Mouse (Mus musculus) c-Kit-negative CD71-positive TER-119-positive erythroid progenitor cells, embryonic 14.5 days (primary cell): ENCODE results near the gene Gm45711.
A peak's percentile ranks its signal among the peaks of the same experiment; 100 is the strongest.
"Not testable (repeated sequence)": the region's sequence is repeated elsewhere in the genome, so short reads cannot be mapped to it uniquely, and the experiment has no call there.

Source experiments
- DNase-seq: peaks from one replicate; pipeline ENCODE4 v3.0.0-alpha.2; 2013; ENCODE audit warnings: low read depth, low spot score

The Gm45711 gene

DNA sequence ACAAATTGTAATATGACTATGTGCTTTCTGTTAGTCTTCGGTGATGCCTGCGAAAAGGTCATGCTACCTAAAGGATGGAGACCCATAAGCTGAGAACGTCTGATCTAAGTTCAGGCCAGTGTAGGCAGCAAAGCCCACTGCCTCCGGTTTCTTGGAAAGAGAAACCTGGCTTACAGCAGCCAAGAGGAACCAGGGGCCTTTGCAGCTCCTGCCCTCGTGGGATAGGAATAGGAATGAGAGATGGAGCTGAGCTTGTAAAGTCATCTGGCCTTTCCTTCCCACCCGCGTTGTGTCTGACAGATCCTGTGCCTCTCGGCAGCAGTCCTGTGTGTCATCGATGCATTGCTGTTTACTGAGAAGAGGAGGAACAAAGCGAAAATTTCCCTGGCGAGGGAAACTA lies 11.4 kb upstream of the Gm45711 start, which contains the start of gene Gm11020:
Gene Gm11020 (plus strand): TSS at position 301 of the 400 bp plus-strand sequence.
- not testable (repeated sequence) for DNase-seq

GRCm38 (mm10) chr8:104313311-104313710 lies 3.4 kb upstream of the Gm45711 start:
- no peak for DNase-seq

DNA sequence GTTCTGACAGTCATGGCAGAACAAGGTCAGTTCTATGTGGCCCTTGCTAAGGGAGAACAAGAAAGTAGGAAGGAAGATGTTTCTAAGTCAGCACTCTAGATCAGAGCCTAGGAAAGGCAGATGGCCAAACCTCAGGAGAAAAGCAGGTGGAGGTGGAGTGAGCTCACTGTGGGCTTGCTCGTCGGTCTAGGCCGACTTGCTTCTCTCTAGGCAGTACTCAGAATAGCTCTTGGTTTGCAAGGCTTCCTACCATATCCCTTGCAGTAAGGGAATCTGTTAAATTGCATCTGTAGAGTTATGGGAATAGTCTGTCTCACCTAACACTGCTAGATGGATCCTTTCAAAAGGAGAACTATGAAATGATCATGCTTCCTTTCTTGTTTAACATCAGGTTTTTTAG lies 2.1 kb upstream of the Gm45711 start:
- not testable (repeated sequence) for DNase-seq

DNA sequence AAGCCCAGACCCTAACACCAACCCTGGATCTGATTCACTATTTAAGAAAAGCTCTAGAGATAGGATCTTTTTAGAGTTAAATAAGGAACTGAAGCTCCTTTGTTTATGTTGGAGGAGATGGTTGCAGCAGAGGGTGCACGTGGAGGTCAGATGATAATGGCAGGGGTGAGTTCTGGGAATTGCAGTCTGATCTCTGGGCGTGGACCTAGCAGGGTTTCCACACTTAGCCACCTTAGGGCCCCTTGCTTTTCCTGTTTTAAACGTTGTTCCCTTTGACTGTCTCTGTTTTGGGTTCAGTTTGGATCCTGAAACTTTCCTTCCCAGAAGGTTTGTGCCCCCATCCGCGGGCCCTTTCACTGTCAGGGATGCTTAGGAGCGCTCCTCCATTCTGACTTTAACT lies 1.5 kb downstream of the Gm45711 start:
- not testable (repeated sequence) for DNase-seq

GRCm38 (mm10) chr8:104304962-104305361 lies 4.9 kb downstream of the Gm45711 start:
- DNase-seq: no peak

DNA sequence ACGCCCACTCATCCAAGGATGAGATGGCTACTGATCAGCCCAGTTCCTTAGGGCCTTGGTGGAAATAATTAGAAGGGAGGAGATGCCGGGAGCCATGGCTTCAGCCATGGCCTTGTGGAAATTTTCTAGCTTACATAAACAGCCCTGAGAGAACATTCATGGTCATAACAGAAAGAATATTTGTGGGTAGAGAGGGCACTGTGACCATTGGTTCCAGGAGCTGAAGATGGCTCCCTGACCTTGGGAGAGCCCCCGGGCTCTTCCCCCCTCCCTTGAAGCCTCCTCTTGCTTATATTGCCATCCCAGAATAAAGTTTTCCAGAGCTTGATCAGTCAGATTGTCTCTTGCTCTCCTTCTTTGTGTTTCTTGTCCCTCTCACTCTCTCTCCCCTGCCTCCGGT lies 7.3 kb downstream of the Gm45711 start:
- not testable (repeated sequence) for DNase-seq

DNA sequence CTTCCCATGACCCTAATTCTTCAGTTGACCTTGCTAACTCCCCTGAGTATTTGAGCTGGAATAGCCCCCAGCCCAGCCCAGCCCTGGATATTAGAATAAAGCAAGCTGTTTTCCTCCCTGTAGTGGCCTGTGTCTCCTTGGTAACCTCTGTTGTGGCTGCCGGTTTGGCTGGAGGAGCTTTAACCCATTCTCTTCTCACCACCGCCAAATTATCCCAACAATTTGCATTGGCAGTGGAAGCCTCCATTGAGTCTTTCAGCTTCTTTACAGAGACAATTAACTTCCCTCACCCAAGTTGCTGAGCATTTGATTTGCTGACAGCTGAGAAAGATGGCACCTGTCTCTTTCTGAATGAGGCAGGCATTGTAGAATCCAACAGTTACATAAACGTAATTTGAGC lies 8.3 kb downstream of the Gm45711 start:
- DNase-seq: not testable (repeated sequence)

DNA sequence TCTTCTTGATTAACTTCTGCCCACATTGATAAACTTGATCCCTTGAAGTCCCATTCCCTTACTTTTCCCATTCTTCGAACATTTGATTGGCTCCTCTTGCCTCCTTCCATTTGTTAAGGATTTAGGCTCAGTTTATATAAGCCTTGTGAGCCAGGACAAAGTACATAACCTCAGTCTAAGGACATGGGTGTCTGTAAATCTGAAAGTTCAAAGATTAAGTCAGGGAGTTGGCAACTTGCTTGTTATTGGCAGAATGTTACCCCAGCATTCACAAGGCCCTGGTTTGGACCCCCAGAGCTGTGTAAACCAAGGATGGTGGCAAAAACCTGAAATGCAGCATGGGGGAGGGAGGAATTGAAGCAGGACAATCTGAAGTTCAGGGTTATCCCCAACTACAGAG lies 15.5 kb downstream of the Gm45711 start:
- no peak for DNase-seq

- DNase-seq: not testable (repeated sequence)
Observed at GRCm38 (mm10) chr8:104293081-104293480, 16.8 kb downstream of the Gm45711 start, which contains the start of gene Cmtm2a. Gene Cmtm2a (minus strand): TSS chr8:104293181.

GRCm38 (mm10) chr8:104268937-104269440 lies 40.9 kb downstream of the Gm45711 start:
- no peak for DNase-seq

- no peak for DNase-seq
Observed at GRCm38 (mm10) chr8:104268368-104268767, 41.5 kb downstream of the Gm45711 start.

DNA sequence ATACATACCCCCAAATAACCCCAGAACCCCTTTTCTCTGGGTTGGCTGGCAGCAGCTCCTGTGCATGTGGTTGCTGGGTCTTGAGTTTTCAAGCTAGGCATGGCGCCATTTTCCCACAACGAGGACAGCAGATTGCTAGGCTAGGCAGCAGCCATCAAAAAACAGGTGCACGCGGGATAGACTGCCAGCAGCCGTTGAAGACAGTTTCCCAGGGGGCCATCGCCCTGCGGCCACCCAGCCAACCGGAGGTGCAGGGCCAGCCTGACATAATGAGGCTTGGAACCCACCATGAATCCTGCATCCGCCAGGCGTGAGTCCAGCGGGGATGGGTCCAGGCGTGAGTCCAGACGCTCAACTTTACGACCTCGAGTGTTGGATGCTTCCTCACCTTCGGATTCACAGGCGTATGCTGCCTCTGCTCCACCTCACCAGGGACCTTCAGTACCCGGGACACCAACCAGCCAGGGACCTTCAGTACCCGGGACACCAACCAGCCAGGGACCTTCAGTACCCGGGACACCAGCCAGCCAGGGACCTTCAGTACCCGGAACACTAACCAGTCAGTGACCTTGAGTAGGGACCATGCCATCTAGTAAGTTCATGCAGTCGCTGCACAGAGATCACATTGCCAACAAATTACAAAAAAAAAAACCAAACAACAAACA lies 45.5 kb downstream of the Gm45711 start:
- DNase-seq: not testable (repeated sequence)

- DNase-seq: not testable (repeated sequence)
Observed at GRCm38 (mm10) chr8:104261802-104262201, 48.1 kb downstream of the Gm45711 start.

- DNase-seq: peak; percentile 20
Observed at GRCm38 (mm10) chr8:104253016-104253415, 56.9 kb downstream of the Gm45711 start.

DNA sequence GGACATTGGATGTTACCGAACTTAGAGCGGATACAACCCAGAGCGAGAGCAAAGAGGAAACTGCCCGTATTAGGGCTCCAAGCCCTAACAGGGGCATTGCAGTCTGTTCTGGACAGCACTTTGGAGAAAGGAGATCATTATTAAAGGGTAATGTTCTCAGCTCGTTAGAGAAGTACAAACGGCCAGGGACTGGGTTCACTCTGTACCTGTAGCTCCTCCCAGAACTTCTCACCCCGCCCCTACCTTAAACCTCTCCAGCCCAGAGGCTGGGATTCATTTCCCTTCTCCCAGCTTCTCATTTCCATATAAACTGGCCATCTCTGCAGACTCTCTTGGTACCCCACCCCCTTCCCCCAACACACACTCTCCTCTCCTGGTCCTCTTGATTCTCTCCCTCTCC lies 58.4 kb downstream of the Gm45711 start:
- no peak for DNase-seq

DNA sequence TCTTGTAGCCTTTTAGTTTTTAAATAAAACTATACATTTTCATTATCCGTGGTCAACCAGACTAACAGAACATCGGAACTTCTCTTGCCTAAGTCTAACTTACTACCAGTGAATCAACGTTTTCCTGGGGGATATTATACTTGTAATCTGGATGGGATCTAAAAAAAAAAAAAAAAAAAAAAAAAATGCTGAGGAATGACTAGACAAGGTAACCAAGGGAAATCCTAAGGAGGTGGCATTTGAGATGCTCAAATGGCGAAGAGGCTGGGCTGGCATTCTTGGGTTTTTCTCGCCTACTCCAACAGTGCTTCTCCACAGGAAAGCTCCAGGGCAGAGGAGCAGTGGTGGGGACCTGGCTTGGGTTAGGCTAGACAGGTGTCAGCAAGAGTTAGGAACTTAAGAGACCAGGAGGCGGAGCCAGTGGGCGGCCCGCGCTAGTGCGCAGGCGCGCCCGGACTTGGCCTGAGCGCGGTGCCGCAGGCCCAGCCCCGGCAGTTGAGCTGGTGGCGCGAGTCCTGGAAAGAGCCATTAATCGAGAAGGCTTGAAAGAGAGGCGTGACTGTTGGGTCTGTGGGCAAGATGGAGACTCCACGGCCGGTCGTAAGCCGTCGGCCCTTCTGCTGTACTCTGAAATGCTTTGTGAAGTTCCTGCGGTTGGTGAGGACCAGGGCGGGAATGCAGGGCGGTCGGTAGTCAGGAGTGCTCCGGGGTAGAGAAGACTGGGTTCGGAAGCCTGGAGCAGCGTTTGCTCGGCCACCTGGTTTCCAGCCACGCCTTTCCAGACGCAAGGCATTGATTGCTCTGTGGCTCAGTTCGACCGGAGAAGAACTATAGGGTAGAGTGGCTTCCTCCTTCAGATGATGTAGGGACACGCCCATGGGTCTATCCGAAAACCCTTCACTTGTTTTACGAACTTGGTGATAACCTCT lies 59.2 kb downstream of the Gm45711 start, which contains the start of gene Cklf:
Gene Cklf (plus strand): TSS at position 423 of the 929 bp plus-strand sequence.
- peak; percentile 87 for DNase-seq

DNA sequence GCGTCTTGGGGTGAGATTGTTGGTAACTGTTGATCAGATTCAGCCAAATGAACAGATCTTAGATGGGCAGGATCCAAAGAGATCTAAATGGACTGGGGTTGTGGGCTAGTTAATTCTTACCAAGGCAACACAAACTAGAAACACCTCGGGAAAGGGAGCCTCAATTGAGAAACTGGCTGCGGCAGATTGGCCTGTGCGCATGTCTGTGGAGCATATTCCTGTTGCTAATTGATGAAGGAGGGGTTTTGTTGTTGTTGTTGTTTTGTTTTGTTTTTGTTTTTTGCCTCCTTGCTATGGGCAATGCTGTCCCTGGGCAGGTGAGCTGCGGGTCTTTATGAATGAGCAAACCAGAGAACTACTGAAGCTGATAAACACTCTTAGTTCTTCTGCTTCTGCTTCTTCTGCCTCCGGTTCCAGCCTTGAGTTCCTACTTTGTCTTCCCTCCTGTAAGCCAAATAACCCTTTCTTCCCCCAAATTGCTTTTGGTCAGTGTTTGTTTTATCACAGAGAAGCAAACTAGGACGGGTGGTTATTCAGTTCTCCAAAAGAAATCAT lies 60.4 kb downstream of the Gm45711 start:
- no peak for DNase-seq

DNA sequence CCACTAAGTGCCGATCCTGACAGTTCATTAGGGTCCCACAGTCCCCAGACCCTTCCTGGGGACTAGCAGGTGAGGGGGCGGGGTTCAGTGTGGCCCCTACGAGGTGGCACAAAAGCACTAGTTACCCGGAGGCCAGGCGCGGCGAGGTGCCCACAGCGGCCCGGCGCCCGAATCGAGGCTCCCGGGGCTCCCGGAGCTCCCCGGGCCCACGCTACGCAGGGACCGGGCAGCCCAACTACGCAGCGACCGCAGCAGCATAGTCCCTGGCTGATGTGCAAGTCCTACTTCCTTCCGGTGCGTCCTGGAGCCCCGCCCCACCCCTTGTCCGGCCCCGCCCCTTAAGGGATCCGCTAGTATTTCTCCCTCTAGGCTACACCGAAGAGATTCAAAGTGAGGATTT lies 61.6 kb downstream of the Gm45711 start, which contains the start of gene Tk2:
Gene Tk2 (minus strand): TSS at position 283 of the 400 bp plus-strand sequence.
- peak; percentile 63 for DNase-seq

- DNase-seq: no peak
Observed at GRCm38 (mm10) chr8:104247908-104248275, 62.0 kb downstream of the Gm45711 start.

DNA sequence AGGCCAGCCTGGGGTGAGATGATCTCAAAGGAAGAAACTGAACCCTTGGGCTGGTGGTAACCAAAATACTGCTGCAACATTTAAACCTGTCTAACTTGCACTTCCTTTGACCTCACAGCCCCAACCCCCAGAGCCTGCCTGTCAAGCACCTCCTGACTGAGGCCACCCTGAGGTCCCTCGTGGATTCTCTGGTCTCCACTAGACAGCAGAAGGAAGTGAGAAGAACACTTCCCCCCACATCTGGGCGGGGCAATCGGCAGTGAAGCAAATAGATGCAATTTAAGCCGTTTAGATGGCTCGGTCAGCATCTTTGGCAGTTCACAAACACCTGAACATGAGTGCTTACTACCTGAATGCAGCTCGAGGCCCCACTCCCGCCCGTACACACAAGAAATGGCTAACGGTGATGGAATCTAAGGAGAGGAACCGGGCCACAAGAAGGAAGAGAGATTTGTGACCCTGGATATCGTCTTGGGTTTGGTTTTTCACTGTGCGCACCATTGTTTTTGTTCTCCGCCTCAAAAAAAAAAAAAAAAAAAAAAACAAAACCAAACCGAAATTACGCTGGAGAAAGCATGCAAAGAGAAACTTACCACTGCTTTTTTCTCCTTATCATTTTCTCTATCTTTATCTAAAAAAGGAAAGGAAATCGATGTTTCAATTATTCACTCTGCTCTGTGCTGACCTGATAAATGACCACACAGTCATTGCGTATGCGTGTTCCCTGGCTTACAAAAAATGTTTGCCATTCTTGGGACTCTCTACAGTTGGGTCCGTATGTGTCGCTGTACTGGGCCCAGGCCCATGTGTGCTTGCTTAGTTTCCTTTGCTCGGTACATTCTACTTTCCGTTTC lies 62.6 kb downstream of the Gm45711 start:
- no peak for DNase-seq

DNA sequence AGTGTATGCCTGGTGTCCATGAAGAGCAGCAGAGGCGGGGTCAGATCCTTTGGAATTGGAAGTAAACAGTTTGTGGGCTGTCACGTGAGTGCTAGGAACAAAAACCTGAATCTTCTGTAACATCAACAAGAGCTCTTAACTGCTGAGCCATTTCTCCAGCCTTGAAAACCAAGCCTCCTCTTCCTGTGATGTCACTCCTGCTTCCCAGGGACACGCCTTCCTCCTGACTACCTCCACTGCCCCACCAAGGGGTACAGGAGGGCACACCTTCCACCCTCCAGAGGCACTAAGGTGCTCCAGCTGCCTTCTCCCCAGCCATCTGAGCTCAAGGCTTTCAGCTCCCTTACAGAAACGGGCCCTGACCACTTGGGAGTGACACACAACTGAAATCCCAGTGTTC lies 63.3 kb downstream of the Gm45711 start:
- DNase-seq: no peak
